Mouse (Mus musculus): ENCODE results near the gene Fastk.
A peak's percentile ranks its signal among the peaks of the same experiment; 100 is the strongest.

GRCm38 (mm10) chr5:24451264-24452029, 6.4 kb upstream of the Fastk start:
- peak; percentile 97 for TF ChIP-seq POLR2A (IDR thresholded peaks at IDR 0.05; ENCODE audit: borderline replicate concordance, extremely low read depth, insufficient read depth, insufficient read length, poor library complexity, severe bottlenecking)
- no peak for TF ChIP-seq CTCF (IDR thresholded peaks at IDR 0.05; ENCODE audit: borderline replicate concordance, extremely low read depth, insufficient read depth, insufficient read length)
